Mouse (Mus musculus) heart, postnatal 36 days (tissue): ENCODE measurements around the gene Rps6kc1. TPM values are rescaled to one million over a fixed set of nuclear protein-coding genes. Genes with fewer than 3 reads are reported as not detected.

Source experiments
- DNase-seq, 2 experiments: peaks; one replicate each; pipeline ENCODE4 v3.0.0; 2021 to 2022
- intact Hi-C: fragments of 180-260 bp; cut with DNase I; formaldehyde crosslinking; loops from one replicate; pipeline ENCODE4 v1.15.1; 2025
- total RNA-seq, 2 experiments: library from RNA; stranded (reverse); gene quantifications; 2 replicates each; pipeline ENCODE4 v1.2.3; 2021

Gene Rps6kc1
- total RNA-seq, 2 experiments from 2014 or later: 17.4 to 17.9 TPM

- intact Hi-C loops: no loop called here
- DNase-seq: no peak
These were observed 6.9 kb downstream of the Rps6kc1 start for GRCm38 (mm10) chr1:190904714-190905113.

GRCm38 (mm10) chr1:190904136-190904535 lies 7.4 kb downstream of the Rps6kc1 start:
- intact Hi-C loops: no loop called here
- no peak for DNase-seq

- intact Hi-C loops: no loop called here
- DNase-seq: no peak
These were observed 10.5 kb downstream of the Rps6kc1 start for GRCm38 (mm10) chr1:190901082-190901481.

- intact Hi-C loops: no loop called here
- no peak for DNase-seq
These were observed 12.5 kb downstream of the Rps6kc1 start for GRCm38 (mm10) chr1:190898899-190899575.

- DNase-seq: no peak
- intact Hi-C loops: no loop called here
These were observed 13.4 kb downstream of the Rps6kc1 start for GRCm38 (mm10) chr1:190898186-190898585.

- intact Hi-C loops: no loop called here
- no peak for DNase-seq
These were observed 17.9 kb downstream of the Rps6kc1 start for GRCm38 (mm10) chr1:190893559-190894167.

GRCm38 (mm10) chr1:190888646-190889045 lies 22.9 kb downstream of the Rps6kc1 start:
- no peak for DNase-seq
- intact Hi-C loops: no loop called here

- intact Hi-C loops: no loop called here
- DNase-seq: no peak
These were observed 23.5 kb downstream of the Rps6kc1 start for GRCm38 (mm10) chr1:190888031-190888430.

GRCm38 (mm10) chr1:190886014-190886413 lies 25.6 kb downstream of the Rps6kc1 start:
- intact Hi-C loops: no loop called here
- no peak for DNase-seq

GRCm38 (mm10) chr1:190881422-190881821 lies 30.1 kb downstream of the Rps6kc1 start:
- intact Hi-C loops: loop anchor here (1.0 kb wide), 1 partner anchor 49 kb away; no protein-coding TSS in a partner anchor
- peak; percentile 39 to 51 for DNase-seq

GRCm38 (mm10) chr1:190880638-190881037 lies 30.9 kb downstream of the Rps6kc1 start:
- intact Hi-C loops: loop anchor here (1.0 kb wide), 1 partner anchor 48 kb away; no protein-coding TSS in a partner anchor

GRCm38 (mm10) chr1:190875751-190876150 lies 35.8 kb downstream of the Rps6kc1 start:
- no peak for DNase-seq
- intact Hi-C loops: no loop called here

More at GRCm38 (mm10) chr1:190880638-190881037, 30.9 kb downstream of the Rps6kc1 start:
- no peak for DNase-seq

GRCm38 (mm10) chr1:190875089-190875488 lies 36.5 kb downstream of the Rps6kc1 start:
- intact Hi-C loops: no loop called here
- no peak for DNase-seq

GRCm38 (mm10) chr1:190871068-190871467 lies 40.5 kb downstream of the Rps6kc1 start:
- intact Hi-C loops: no loop called here

GRCm38 (mm10) chr1:190869996-190870395 lies 41.6 kb downstream of the Rps6kc1 start:
- no peak for DNase-seq
- intact Hi-C loops: loop anchor here (5.0 kb wide), 1 partner anchor 38 kb away; no protein-coding TSS in a partner anchor

More at GRCm38 (mm10) chr1:190871068-190871467, 40.5 kb downstream of the Rps6kc1 start:
- DNase-seq: no peak

GRCm38 (mm10) chr1:190868790-190869189 lies 42.8 kb downstream of the Rps6kc1 start:
- intact Hi-C loops: loop anchor here (5.0 kb wide), 1 partner anchor 36 kb away; no protein-coding TSS in a partner anchor
- DNase-seq: no peak

GRCm38 (mm10) chr1:190861626-190862025 lies 49.9 kb downstream of the Rps6kc1 start:
- intact Hi-C loops: no loop called here
- DNase-seq: no peak

GRCm38 (mm10) chr1:190854465-190854864 lies 57.1 kb downstream of the Rps6kc1 start:
- intact Hi-C loops: no loop called here

GRCm38 (mm10) chr1:190849162-190849865 lies 62.3 kb downstream of the Rps6kc1 start:
- intact Hi-C loops: no loop called here

More at GRCm38 (mm10) chr1:190854465-190854864, 57.1 kb downstream of the Rps6kc1 start:
- DNase-seq: no peak

GRCm38 (mm10) chr1:190848676-190849075 lies 62.9 kb downstream of the Rps6kc1 start:
- intact Hi-C loops: no loop called here

More at GRCm38 (mm10) chr1:190849162-190849865, 62.3 kb downstream of the Rps6kc1 start:
- no peak for DNase-seq

GRCm38 (mm10) chr1:190846956-190847355 lies 64.6 kb downstream of the Rps6kc1 start:
- intact Hi-C loops: no loop called here
- peak; percentile 10 to 12 for DNase-seq

More at GRCm38 (mm10) chr1:190848676-190849075, 62.9 kb downstream of the Rps6kc1 start:
- no peak for DNase-seq
